Comparison of ENCODE assay signal across 1 mouse cellular context in genomic region chr17:29551019-29551418, GRCm38 (mm10).
TF ChIP-seq lines count a peak whose summit lies in the region.

No protein-coding gene starts in this region.

TF ChIP-seq in CH12.LX, 34 proteins besides CTCF, POLR2A, EP300 and RAD21 (continued from another document):
- TF ChIP-seq MYC (IDR thresholded peaks at IDR 0.05; ENCODE audit: low read depth, low read length) (0 out of 2 replicates have a peak, but pooled peaks have one; percentile 23), MAFK (IDR thresholded peaks at IDR 0.05; ENCODE audit: insufficient replicate concordance, low read length) (no peak), JUN (IDR thresholded peaks at IDR 0.05; ENCODE audit: insufficient read depth, low read depth, low read length) (no peak), MXI1 (IDR thresholded peaks at IDR 0.05; ENCODE audit: low read depth, low read length) (peak; percentile 99), POLR2AphosphoS2 (IDR thresholded peaks at IDR 0.05; ENCODE audit: low read depth, low read length) (no peak), RCOR1 (conservative IDR thresholded peaks at IDR 0.05; ENCODE audit: low read depth, low read length) (no peak), PAX5 (IDR thresholded peaks at IDR 0.05; ENCODE audit: low read length) (no peak), USF2 (conservative IDR thresholded peaks at IDR 0.05; ENCODE audit: low read depth, low read length) (no peak), HCFC1 (IDR thresholded peaks at IDR 0.05; ENCODE audit: low read depth, low read length) (no peak)
